Mouse (Mus musculus): ENCODE measurements around the gene Cyp27b1. TPM values are rescaled to one million over a fixed set of nuclear protein-coding genes. Genes with fewer than 3 reads are reported as not detected.

Cyp27b1 gene
- not detected in 2 replicates for polyA plus RNA-seq (2015; fragmentation: Nextera tagmentation; extraction: Ambion mirVana)

DNA sequence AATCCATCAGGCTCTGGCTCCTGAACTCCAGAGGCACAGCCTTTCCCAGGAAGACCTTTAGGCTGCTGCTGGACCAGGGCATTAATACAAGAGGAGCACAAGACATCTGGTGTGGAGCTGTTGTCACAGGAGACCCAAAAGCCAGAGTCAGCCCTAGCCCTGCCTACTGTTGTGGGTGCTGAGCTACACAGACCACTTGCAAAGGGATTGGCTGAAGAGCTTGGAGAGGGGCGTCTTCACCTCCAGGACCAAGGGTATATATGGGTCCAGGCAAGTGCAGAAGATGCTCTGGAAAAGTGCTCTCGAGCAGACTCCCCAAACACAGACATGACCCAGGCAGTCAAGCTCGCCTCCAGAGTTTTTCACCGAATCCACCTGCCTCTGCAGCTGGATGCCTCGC lies at the start of gene Cyp27b1:
Gene Cyp27b1, plus strand, starts transcription at position 297 of the 400 bp plus-strand sequence.
- no peak within 1 kb of the TSS for H3K27ac ChIP-seq (replicated peaks)
- H3K4me1 ChIP-seq (replicated peaks), result peaks cover 11% of the 10 kb centered on the region
- peak within 1 kb of the TSS; percentile 10; the same call in 1 of the 2 replicates for H3K4me2 ChIP-seq
- H3K9ac ChIP-seq, result no peak within 1 kb of the TSS
- 24% methylated on average over 5 of the region's 5 CpGs for WGBS (ENCODE audit: insufficient replicate concordance)
- no peak within 1 kb of the TSS for H3K4me3 ChIP-seq (replicated peaks)
- H3K27me3 ChIP-seq, result peaks cover 61% of the 10 kb centered on the region
- ATAC-seq (ENCODE audit: insufficient read depth), result no peak
- 0 out of 2 replicates have a peak, but pooled peaks cover 4% of the 10 kb centered on the region for H3K36me3 ChIP-seq (replicated peaks)
- H3K9me3 ChIP-seq (replicated peaks), result no peaks in the 10 kb centered on the region

DNA sequence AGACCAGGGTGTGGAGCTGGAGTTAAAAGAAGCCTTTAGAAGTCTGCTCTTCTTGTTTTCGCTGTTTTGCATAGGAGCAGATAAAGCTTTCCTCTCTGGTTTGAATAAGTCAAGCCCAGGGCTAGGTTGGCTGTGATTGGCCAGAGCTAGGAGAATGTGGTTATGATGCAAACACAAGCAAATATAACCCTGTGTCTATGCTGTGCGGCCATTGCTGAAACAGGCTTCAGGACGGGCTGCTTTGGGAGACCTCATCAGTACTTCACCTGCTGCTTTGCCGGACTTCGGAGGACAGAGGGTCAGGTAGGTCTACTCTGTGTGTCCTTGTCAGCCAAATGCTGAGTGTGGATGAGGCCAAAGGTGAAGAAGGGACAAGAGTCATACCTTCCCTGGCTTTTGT lies 47.5 kb upstream of the Cyp27b1 start, which contains the start of gene Avil:
Gene Avil, plus strand, starts transcription at position 181 of the 400 bp plus-strand sequence.
- 74% methylated on average over 5 of the region's 5 CpGs for WGBS (ENCODE audit: insufficient replicate concordance)
- Histone ChIP-seq H3K4me3 (replicated peaks) (no peak within 1 kb of the TSS), H3K27ac (replicated peaks) (no peak within 1 kb of the TSS), H3K4me1 (replicated peaks) (peaks cover 7% of the 10 kb centered on the region; the same call in 1 of the 2 replicates), H3K9me3 (replicated peaks) (no peaks in the 10 kb centered on the region), H3K27me3 (no peaks in the 10 kb centered on the region), H3K4me2 (no peak within 1 kb of the TSS), H3K36me3 (replicated peaks) (peaks cover 28% of the 10 kb centered on the region), H3K9ac (no peak within 1 kb of the TSS)
- ATAC-seq (ENCODE audit: insufficient read depth), result no peak

DNA sequence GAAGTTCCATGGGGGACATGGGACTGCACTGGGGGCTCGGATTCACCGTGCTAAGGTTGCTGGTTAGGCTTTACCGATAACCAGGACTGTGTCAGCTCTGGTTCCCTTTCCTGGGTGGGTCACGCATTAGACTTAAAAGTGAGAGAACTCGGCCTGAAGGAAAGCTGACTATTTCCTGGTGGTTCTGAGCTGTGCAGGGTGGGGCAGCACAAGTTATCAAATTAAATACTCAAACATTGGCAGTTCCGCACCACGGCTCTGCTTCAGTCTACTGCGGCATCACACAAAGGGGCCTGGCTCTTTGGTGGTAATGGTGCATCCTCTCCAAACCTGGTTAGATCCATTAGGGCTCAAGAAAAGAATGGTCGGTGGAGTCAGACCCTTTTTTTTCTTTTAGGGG lies 46.8 kb upstream of the Cyp27b1 start:
- no peaks in the 10 kb centered on the region for H3K27me3 ChIP-seq
- WGBS (ENCODE audit: insufficient replicate concordance), result 58% methylated on average over 9 of the region's 9 CpGs
- H3K36me3 ChIP-seq (replicated peaks), result peaks cover 21% of the 10 kb centered on the region
- H3K4me3 ChIP-seq (replicated peaks), result no peak overlapping the region
- no peak overlapping the region for H3K4me2 ChIP-seq
- no peaks in the 10 kb centered on the region for H3K9me3 ChIP-seq (replicated peaks)
- H3K27ac ChIP-seq (replicated peaks), result no peak overlapping the region
- H3K9ac ChIP-seq, result no peak overlapping the region
- peaks cover 7% of the 10 kb centered on the region; the same call in 1 of the 2 replicates for H3K4me1 ChIP-seq (replicated peaks)
- ATAC-seq (ENCODE audit: insufficient read depth), result no peak

DNA sequence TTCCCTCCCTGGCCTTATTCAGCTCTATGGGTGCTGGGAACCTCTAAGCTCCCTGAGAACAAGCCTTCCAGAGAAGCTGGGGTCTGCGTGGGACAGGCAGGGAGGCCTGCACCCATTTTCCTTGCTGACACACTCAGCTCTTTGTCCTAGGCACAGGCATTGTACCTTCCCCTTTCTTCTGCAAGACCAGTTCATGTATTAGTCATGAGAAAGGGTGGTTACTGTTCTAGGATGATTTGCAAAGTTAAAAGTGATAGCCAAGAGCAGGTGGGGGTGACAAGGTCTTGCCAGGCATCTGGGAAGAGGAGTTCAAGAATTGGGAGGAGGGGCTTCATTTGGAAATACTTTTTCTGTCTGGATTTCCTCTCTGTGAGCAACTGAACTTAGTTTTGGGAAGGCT lies 46.0 kb upstream of the Cyp27b1 start:
- H3K27ac ChIP-seq (replicated peaks), result no peak overlapping the region
- H3K9ac ChIP-seq, result no peak overlapping the region
- no peak overlapping the region for H3K4me3 ChIP-seq (replicated peaks)
- WGBS (ENCODE audit: insufficient replicate concordance), result 72% methylated on average over 1 of the region's 1 CpGs
- H3K27me3 ChIP-seq, result no peaks in the 10 kb centered on the region
- peaks cover 7% of the 10 kb centered on the region; the same call in 1 of the 2 replicates for H3K4me1 ChIP-seq (replicated peaks)
- no peak overlapping the region for H3K4me2 ChIP-seq
- no peaks in the 10 kb centered on the region for H3K9me3 ChIP-seq (replicated peaks)
- peaks cover 21% of the 10 kb centered on the region for H3K36me3 ChIP-seq (replicated peaks)
- no peak for ATAC-seq (ENCODE audit: insufficient read depth)

DNA sequence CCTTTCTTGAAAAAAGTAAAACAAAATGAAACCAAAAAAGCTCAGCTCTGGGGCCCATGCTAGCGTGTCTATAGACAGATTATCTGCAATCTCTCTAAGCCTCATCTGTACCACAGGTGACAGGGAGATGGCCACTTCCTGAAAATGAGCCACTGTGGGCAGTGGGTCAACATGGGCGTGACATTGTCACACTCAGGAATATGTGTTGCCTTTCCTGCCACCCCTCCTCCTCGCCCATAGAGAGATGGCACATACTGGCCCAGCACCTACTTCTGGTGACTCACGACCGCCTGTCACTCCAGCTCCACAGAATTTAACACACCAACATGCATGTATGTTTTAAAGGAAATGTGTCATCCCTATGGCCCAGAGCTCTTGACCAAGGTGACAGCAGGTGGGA lies 45.3 kb upstream of the Cyp27b1 start:
- WGBS (ENCODE audit: insufficient replicate concordance), result 52% methylated on average over 5 of the region's 5 CpGs

DNA sequence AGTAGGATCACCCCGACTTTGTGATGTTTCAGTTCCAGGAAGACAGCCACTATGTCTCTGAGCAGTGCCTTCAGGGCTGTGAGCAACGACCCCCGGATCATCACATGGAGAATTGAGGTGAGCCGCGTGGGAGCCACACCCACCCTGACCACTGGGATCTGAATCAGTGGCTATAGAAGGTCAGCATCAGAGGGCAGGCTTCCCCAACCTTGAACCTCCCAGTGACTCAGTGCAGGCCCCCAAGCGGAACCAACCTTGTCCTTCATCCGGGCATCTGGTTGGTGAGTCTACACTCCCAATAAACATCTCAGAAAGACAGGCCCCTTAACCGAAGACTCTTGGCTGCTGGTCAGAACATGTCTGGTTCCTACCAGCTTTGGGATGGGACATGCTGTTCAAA lies 44.7 kb upstream of the Cyp27b1 start:
- no peaks in the 10 kb centered on the region for H3K27me3 ChIP-seq
- H3K27ac ChIP-seq (replicated peaks), result no peak overlapping the region
- H3K36me3 ChIP-seq (replicated peaks), result peaks cover 8% of the 10 kb centered on the region
- H3K9me3 ChIP-seq (replicated peaks), result no peaks in the 10 kb centered on the region
- H3K4me2 ChIP-seq, result no peak overlapping the region
- ATAC-seq (ENCODE audit: insufficient read depth), result no peak
- H3K4me3 ChIP-seq (replicated peaks), result no peak overlapping the region
- WGBS (ENCODE audit: insufficient replicate concordance), result 62% methylated on average over 8 of the region's 8 CpGs
- H3K9ac ChIP-seq, result no peak overlapping the region
- H3K4me1 ChIP-seq (replicated peaks), result no peaks in the 10 kb centered on the region; the same call in 1 of the 2 replicates

More for the DNA sequence above, 45.3 kb upstream of the Cyp27b1 start:
- H3K27me3 ChIP-seq, result no peaks in the 10 kb centered on the region
- H3K4me1 ChIP-seq (replicated peaks), result peaks cover 1% of the 10 kb centered on the region; the same call in 1 of the 2 replicates
- no peaks in the 10 kb centered on the region for H3K9me3 ChIP-seq (replicated peaks)
- H3K4me3 ChIP-seq (replicated peaks), result no peak overlapping the region
- H3K36me3 ChIP-seq (replicated peaks), result peaks cover 14% of the 10 kb centered on the region
- no peak overlapping the region for H3K27ac ChIP-seq (replicated peaks)
- no peak overlapping the region for H3K9ac ChIP-seq
- no peak overlapping the region for H3K4me2 ChIP-seq
- no peak for ATAC-seq (ENCODE audit: insufficient read depth)

DNA sequence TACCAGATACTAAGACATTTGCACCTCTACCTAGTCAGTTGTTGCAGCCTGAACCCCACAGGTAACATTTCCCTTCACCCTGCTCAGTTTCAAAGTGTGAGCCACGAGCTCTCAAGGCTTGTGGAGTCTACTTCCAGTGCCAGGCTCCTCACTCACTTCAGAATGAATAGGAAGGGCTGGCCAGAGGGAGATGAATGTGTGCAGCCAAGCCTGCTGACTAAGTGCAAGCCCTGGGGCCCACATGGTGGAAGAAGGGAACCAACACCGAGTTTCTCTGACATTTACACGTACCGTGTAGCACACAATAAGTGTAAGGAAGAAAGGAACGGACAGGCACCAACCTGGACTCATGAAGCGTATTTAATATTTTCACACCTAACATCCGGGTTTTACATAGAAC lies 44.2 kb upstream of the Cyp27b1 start:
- Histone ChIP-seq H3K27me3 (no peaks in the 10 kb centered on the region), H3K4me2 (no peak overlapping the region), H3K36me3 (replicated peaks) (peaks cover 3% of the 10 kb centered on the region), H3K27ac (replicated peaks) (no peak overlapping the region), H3K4me1 (replicated peaks) (no peaks in the 10 kb centered on the region; the same call in 1 of the 2 replicates), H3K9ac (no peak overlapping the region), H3K9me3 (replicated peaks) (no peaks in the 10 kb centered on the region), H3K4me3 (replicated peaks) (no peak overlapping the region)
- WGBS (ENCODE audit: insufficient replicate concordance), result 61% methylated on average over 7 of the region's 7 CpGs
- no peak for ATAC-seq (ENCODE audit: insufficient read depth)

DNA sequence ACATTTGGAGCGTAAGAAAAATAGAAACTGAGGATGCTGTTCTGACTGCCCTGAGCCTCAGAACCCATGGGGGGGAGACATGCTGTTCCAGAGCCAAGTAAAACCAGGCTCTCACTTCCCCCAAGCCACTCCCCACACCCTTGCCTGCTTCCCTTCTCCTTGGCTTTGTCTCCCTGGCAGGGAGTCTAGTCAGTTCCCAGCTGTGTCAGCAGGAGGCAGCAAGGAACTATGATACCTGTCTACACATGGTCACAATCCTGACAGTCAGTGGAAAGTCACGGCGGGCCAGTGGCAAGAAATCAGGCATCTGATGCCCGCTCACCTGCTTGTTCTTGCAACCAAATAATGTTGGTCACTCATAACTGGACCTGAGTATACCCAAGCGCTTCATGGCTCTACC lies 31.6 kb upstream of the Cyp27b1 start:
- 42% methylated on average over 5 of the region's 5 CpGs for WGBS (ENCODE audit: insufficient replicate concordance)
- Histone ChIP-seq H3K4me2 (no peak overlapping the region), H3K36me3 (replicated peaks) (no peaks in the 10 kb centered on the region), H3K27ac (replicated peaks) (no peak overlapping the region), H3K9me3 (replicated peaks) (no peaks in the 10 kb centered on the region), H3K27me3 (no peaks in the 10 kb centered on the region), H3K4me1 (replicated peaks) (no peaks in the 10 kb centered on the region), H3K4me3 (replicated peaks) (no peak overlapping the region), H3K9ac (no peak overlapping the region)
- no peak for ATAC-seq (ENCODE audit: insufficient read depth)

DNA sequence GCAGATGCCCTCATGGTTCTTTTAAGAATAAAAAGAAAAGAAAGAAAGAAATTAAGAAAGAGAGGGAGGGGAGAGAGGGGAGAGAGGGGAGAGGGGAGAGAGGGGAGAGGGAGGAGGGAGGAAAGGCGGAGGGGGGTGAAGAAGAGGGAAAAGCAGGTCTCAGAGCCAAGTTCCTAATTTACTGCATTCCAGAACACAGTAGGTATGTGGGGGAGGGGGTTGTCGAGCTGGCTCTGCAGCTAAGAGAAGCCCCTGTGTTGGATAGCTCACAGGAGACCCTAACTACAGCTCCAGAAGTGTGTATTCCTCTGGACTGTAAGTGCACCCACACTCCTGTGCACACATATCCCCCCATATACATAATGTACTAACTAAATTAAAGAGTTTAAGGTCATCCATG lies 31.0 kb upstream of the Cyp27b1 start:
- 19% methylated on average over 2 of the region's 2 CpGs for WGBS (ENCODE audit: insufficient replicate concordance)
- no peaks in the 10 kb centered on the region for H3K4me1 ChIP-seq (replicated peaks)
- no peaks in the 10 kb centered on the region for H3K27me3 ChIP-seq
- no peak overlapping the region for H3K4me2 ChIP-seq
- no peak for ATAC-seq (ENCODE audit: insufficient read depth)
- no peak overlapping the region for H3K4me3 ChIP-seq (replicated peaks)
- H3K9me3 ChIP-seq (replicated peaks), result no peaks in the 10 kb centered on the region
- no peak overlapping the region for H3K9ac ChIP-seq
- H3K36me3 ChIP-seq (replicated peaks), result no peaks in the 10 kb centered on the region
- H3K27ac ChIP-seq (replicated peaks), result no peak overlapping the region

DNA sequence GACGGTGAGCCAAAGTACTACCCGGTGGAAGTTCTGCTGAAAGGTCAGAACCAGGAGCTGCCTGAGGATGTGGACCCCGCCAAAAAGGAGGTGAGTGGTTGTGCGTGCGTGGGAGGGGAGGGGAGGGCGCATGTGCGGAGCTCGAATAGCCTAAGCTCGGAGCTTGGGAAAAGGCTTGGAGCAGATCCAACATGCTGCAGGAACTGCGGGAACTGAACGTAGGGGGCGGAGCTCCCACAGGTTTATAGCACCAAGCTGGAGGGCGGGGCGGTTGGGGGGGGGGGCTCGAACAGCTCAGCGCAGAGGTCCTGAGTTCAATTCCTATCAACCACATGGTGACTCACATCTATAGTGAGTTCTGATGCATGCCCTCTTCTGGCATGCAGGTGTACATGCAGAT lies 29.6 kb upstream of the Cyp27b1 start:
- no peak overlapping the region for H3K27ac ChIP-seq (replicated peaks)
- 69% methylated on average over 16 of the region's 16 CpGs for WGBS (ENCODE audit: insufficient replicate concordance)
- no peaks in the 10 kb centered on the region for H3K27me3 ChIP-seq
- no peaks in the 10 kb centered on the region for H3K9me3 ChIP-seq (replicated peaks)
- no peak overlapping the region for H3K4me2 ChIP-seq
- no peaks in the 10 kb centered on the region for H3K4me1 ChIP-seq (replicated peaks)
- no peak overlapping the region for H3K9ac ChIP-seq
- H3K4me3 ChIP-seq (replicated peaks), result no peak overlapping the region
- H3K36me3 ChIP-seq (replicated peaks), result peaks cover 9% of the 10 kb centered on the region; the same call in 1 of the 2 replicates
- ATAC-seq (ENCODE audit: insufficient read depth), result no peak

DNA sequence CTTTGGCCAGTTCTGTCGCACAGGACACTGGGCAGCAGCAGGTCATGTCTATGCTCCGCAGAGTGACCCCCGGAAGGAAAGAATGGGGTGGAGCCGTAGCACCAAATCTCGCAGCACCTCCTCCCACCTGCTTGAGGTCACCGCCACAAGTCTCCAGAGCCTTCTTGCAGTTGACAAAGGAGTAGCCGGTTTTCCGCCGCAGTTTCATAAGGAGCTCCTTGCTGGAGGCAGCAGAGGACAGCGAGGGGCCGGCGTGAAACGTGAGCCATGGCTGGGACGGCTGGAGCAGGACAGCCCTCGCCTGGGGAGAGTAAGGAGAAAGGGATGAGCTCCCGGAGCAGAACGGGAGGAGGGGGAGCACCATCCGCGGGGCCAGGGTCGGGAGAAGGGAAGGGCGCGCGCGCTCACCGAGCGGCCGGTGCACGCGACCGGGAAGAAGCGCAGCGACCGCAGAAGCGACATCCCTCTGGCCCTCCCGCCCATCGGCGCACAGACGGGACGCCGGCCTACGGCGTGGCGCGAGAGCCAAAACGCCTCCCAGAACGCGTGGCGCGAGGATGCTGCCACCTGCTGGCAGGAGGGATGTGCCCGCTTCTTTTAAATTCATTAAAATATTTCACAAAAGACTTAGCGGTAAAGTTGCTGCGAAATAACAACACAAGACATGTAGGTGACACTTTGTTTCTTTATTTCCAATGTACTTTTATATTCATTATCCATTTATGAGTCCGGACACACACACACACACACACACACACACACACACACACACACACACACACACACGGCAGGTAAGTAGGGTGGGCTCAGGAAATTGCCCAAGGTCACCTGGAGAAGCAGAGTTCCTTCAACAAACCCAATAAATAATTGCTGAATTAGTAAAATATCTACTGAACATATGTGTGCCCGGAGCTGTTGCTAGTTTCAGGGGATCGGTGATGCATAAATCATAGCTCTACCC lies 17.4 kb upstream of the Cyp27b1 start, which contains the start of gene Tsfm:
Gene Tsfm, minus strand, starts transcription at position 505 of the 961 bp plus-strand sequence.
- 5% methylated on average over 56 of the region's 56 CpGs for WGBS (ENCODE audit: insufficient replicate concordance)
- peak; percentile 86 for ATAC-seq (ENCODE audit: insufficient read depth)
- H3K4me1 ChIP-seq (replicated peaks), result peaks cover 12% of the 10 kb centered on the region
- peak within 1 kb of the TSS; percentile 76 for H3K9ac ChIP-seq
- peak within 1 kb of the TSS; percentile 97 for H3K4me2 ChIP-seq
- peaks cover 5% of the 10 kb centered on the region; the same call in 1 of the 2 replicates for H3K27me3 ChIP-seq
- peak within 1 kb of the TSS; percentile 62; the same call in 1 of the 2 replicates for H3K27ac ChIP-seq (replicated peaks)
- peak within 1 kb of the TSS; percentile 86 for H3K4me3 ChIP-seq (replicated peaks)
- no peaks in the 10 kb centered on the region for H3K9me3 ChIP-seq (replicated peaks)
- peaks cover 33% of the 10 kb centered on the region for H3K36me3 ChIP-seq (replicated peaks)

All from liver, embryonic 15.5 days (tissue).